Mouse (Mus musculus) CH12.LX (cell line): ENCODE measurements around the gene Ntn1.

Experiments used
- CHD1 ChIP-seq: IDR thresholded peaks from 2 replicates; pipeline ENCODE4 v1.6.1; 2012; ENCODE audit warnings: low read depth, low read length, improper control_type of control experiment, inconsistent platforms
- CTCF ChIP-seq, 2 experiments: IDR thresholded peaks in 1 of 2; conservative IDR thresholded peaks in 1 of 2; 2 replicates each; pipeline ENCODE4 v1.5.1; 2011 to 2012; ENCODE audit warnings: low read depth in 2 of 2, low read length in 2 of 2, improper control_type of control experiment in 1 of 2, inconsistent platforms in 1 of 2, mild to moderate bottlenecking in 1 of 2, moderate library complexity in 1 of 2
- E2F4 ChIP-seq: IDR thresholded peaks from 2 replicates; pipeline ENCODE4 v1.6.1; 2011; ENCODE audit warnings: low read depth, low read length, improper control_type of control experiment; ENCODE audit not compliant: insufficient replicate concordance
- MEF2A ChIP-seq: IDR thresholded peaks from 2 replicates; pipeline ENCODE4 v1.6.1; 2014; ENCODE audit warnings: low read depth, mild to moderate bottlenecking, inconsistent platforms, low read length, improper control_type of control experiment, borderline replicate concordance
- POLR2A ChIP-seq: IDR thresholded peaks from 2 replicates; pipeline ENCODE4 v1.6.1; 2011; ENCODE audit warnings: low read depth, mild to moderate bottlenecking, improper control_type of control experiment, low read length

DNA sequence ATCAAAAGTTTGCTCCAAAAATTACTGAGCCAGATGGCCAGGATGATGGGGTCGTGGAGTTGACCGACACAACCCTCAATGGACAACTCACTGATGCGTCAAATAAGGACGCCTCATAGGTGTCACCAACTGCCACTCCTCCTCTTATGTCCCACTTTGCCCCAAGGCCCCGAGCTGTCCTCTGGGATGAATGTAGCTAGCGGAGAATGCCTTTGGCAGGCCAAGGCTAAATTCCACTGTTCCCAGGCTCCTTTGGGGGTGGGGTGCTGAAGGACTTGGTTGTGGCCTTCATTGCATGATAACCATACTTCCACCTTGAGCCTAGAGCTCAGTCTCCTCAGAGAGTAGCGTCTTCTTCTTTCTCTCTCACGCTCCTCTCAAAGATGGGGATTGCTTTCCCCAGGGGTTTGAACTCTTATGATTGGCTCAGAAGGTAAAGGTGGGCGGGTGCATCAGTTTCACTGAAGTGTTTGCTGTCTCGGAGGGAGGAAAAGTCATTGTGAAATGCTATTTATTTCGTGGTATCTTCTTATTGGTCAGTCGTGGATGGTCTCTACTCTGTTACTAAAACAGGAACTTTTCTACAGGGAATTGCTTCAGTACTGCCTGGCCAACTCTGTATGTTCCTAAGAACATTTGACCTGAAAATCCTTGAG, 42.5 kb upstream of the Ntn1 start:
- no peak for TF ChIP-seq CTCF (conservative IDR thresholded peaks at IDR 0.05 in 1 of 2, IDR thresholded peaks at IDR 0.05 in 1 of 2; ENCODE audit: low read depth in 2 of 2, low read length in 2 of 2)
- no peak for TF ChIP-seq MEF2A
- no peak for TF ChIP-seq CHD1
- TF ChIP-seq POLR2A = no peak
- no peak for TF ChIP-seq E2F4
